Mouse (Mus musculus) left cerebral cortex, adult 8-10 months (tissue): ENCODE results near the gene Ptprt. TPM values are rescaled to one million over a fixed set of nuclear protein-coding genes. Genes with fewer than 3 reads are reported as not detected.

Experiments used
- DNase-seq, 2 experiments: peaks; one replicate each; pipeline ENCODE4 v3.0.0; 2022; ENCODE audit warnings: low spot score in 2 of 2
- total RNA-seq, 4 experiments: library from RNA; stranded (reverse); gene quantifications; 2 replicates each; pipeline ENCODE4 v1.2.4; 2022

The Ptprt gene
- total RNA-seq, 4 experiments from 2014 or later = 83.7 to 100 (median 94.4) TPM

- DNase-seq = no peak
Measured at GRCm38 (mm10) chr2:162413073-162413812, 247.7 kb downstream of the Ptprt start.

GRCm38 (mm10) chr2:162411014-162411413 is 249.9 kb downstream of the Ptprt start:
- no peak for DNase-seq

DNA sequence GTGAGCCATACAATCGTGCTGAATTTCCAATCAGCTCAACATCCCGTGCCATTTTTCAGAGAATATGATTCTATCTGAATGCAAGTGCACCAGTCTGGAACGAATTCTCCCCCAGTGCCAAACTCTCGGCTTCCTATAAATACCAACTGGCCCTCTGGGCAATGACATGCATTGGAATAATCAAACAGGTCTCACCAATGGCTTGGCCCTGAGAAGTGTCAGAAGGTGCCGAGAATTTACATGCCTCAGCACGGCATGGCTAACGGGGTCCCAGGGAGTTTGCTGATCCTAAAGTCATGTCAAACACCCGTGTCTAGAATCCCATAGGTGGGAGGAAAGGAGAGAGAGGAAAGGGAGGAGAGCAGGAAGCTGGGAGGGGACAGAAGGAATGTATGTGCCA is 251.7 kb downstream of the Ptprt start:
- DNase-seq = no peak

DNA sequence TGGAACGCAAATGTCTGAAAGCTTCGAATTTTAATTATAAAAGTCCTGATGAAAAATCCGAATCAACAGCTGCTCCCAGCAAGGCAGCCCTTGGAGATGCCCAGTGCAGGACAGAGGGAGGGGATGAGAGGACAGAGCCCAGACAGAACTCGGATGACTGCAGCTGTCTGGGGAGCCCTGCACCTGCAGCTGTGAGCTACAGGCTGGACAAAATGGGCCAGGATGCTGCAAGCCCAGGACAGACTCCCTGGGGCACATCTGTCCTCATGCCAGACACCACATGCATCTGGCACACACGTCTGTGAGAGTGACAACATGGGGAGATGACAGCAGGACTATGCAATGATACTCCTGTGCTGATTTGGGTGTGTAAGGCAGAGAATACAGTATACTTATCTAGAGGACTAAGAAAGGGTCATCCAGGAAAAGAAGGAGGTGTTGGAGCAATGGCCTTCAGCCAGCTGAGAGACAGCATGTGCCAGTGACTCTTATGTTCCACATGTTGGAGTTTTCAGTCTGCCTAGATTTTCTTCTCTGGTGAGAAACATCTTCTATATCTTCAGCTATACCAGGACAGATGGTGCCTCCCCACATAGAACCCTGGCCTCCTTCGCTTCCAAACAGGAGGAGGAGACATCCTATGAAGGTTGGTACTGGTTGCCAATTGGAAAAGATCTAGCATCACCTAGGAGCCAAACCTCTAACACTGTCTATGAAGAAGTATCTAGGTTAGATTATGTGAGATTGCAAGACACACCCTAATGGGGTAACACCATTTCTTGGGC is 259.4 kb downstream of the Ptprt start:
- peak in 1 of 2 experiments; percentile 39 for DNase-seq

GRCm38 (mm10) chr2:162394601-162395000 is 266.3 kb downstream of the Ptprt start:
- no peak for DNase-seq

GRCm38 (mm10) chr2:162391834-162392233 is 269.1 kb downstream of the Ptprt start:
- DNase-seq = peak in 1 of 2 experiments; percentile 40

DNA sequence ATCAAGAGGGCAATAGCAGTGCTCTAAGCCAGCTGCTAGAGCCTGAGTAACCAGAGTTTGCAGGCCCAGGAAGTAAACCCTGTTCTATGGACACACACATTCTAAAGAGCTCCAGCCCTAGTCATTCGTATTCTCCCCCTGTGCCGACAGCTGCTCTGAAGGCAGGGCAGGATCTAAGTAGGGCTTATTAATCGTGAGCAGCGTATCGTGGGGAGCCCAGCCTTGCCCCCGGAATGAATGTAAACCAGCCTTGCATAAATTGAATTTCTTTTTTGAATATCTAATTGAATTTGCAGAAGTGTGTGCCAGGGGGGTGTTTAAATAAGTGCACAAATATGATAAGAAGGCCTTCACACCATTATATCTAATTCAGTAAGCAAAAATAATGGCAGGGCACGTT is 283.6 kb downstream of the Ptprt start:
- DNase-seq = no peak

- DNase-seq = no peak
Measured at GRCm38 (mm10) chr2:162349047-162349446, 311.9 kb downstream of the Ptprt start.

- DNase-seq = no peak
Measured at GRCm38 (mm10) chr2:162341846-162342245, 319.1 kb downstream of the Ptprt start.

GRCm38 (mm10) chr2:162340231-162340630 is 320.7 kb downstream of the Ptprt start:
- no peak for DNase-seq

DNA sequence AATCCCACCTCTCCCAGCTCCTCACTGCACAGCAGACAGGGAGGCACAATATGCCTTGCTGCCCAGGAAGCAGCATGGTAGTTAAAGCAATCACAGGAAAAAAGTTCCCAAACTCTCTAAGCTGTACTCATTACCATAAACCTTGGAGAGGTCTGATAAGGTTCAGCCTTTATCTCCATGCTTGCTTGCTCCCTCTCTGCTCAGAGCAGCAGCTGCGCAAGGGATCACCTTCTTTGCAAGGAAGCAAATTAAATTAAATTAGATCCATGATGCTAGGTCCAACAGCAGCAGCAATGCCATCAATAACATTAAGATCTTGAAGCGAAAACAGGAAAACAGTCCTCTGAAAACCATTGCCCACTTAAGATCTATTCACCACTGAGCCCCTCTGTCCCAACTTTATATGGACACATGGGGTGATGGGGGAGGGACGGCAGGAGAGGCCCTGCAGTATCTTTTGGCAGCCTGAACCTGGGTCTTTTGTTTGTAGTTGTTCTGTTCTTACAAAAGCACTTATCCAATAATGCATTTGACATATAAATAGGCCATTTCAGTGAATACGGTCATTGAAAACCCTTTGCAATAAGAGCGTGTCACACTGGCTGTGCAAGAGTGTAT is 328.8 kb downstream of the Ptprt start:
- no peak for DNase-seq

GRCm38 (mm10) chr2:162329430-162329829 is 331.5 kb downstream of the Ptprt start:
- no peak for DNase-seq

- DNase-seq = no peak
Measured at GRCm38 (mm10) chr2:162322411-162322810, 338.5 kb downstream of the Ptprt start.

GRCm38 (mm10) chr2:162307996-162308395 is 353.0 kb downstream of the Ptprt start:
- no peak for DNase-seq

- DNase-seq = no peak
Measured at GRCm38 (mm10) chr2:162294070-162294469, 366.9 kb downstream of the Ptprt start.

DNA sequence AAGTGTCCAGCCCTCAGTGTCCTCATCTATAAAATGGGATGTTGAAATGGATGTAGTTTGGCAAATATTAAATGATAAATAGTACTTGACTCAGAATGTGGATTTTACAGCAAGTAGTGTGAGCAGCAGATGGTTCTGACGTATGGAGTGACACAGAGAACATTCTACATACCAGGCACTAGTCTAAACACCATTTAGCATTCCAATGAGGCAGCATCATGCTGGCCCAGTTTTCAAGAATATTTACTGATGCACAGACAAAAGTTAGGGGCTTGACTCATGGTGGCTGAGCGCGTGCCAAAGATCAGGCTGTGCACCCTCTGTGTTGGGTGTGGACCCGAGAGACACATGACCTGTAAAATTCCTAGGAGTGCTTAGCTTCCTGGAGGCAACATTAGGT is 378.3 kb downstream of the Ptprt start:
- DNase-seq = no peak

- no peak for DNase-seq
Measured at GRCm38 (mm10) chr2:162282121-162282520, 378.8 kb downstream of the Ptprt start.

- peak in 1 of 2 experiments; percentile 68 for DNase-seq
Measured at GRCm38 (mm10) chr2:162273826-162274225, 387.1 kb downstream of the Ptprt start.

GRCm38 (mm10) chr2:162251272-162251671 is 409.7 kb downstream of the Ptprt start:
- no peak for DNase-seq

DNA sequence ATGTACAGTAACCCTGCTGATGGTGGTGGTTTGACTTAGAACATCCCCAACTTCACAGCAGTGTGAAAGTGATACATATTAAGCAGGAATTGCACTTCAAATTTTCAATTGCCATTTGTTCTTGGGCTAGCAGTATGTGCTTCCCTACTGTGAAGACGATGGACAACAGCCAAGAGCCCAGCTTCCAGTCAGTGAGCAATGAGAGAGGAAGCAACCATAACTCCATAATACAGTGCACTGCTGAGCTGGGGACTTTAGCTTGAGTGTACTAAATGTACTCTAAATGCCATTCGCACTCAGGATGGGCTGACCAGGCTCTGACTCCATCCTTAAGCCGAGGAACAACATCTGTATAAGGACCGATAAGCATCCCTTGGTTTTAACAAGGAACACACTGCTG is 412.7 kb downstream of the Ptprt start:
- DNase-seq = no peak

- no peak for DNase-seq
Measured at GRCm38 (mm10) chr2:162222476-162222875, 438.5 kb downstream of the Ptprt start.

DNA sequence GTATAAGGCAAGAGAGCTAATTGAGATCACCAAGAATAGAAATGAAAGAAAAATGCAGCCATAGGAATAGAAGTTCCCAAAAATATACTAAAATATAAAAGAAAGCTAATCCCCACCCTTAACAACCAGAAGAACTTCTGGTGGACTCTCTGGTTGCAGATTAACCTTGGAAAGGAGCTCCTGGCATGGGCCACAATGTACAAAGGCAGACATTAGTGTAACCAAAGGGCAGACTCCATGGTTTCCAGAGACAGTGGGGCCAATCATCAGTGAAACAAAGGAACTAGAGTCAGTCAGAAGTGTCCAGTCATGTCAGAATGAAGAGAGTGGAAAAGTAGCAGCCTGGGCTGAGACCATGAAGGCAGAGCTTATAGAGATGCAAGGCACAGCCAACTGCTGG is 440.4 kb downstream of the Ptprt start:
- no peak for DNase-seq
